Mouse (Mus musculus): ENCODE measurements around the gene Arpc5l.

DNA sequence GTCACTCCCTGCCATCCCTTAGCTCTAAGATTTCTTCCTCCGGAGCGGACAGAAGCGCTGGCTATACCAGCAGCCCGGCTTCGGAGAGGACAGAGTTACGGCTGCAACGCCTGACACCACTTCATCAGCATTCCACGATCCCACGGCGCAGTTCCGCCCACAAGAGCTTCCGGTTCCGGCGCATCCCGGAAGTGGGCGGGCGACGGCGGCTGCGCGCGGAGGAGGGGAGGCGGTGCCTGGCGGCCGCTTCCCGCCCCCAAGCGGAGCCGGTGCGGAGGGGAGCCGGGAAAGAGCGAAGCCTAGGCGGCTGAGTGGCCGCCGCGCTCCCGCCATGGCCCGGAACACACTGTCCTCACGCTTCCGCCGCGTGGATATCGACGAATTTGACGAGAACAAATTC, 2.7 kb downstream of the Arpc5l start:
- no peak for TF ChIP-seq CTCF (conservative IDR thresholded peaks at IDR 0.05; ENCODE audit: low read length)
- no peak for TF ChIP-seq NANOG (IDR thresholded peaks at IDR 0.05; ENCODE audit: borderline replicate concordance, low read length)
- TF ChIP-seq POU5F1 (IDR thresholded peaks at IDR 0.05; ENCODE audit: borderline replicate concordance, low read length), result no peak

Measured in E14TG2a.4 (cell line).